Mouse (Mus musculus): ENCODE measurements around the gene Sh3bp1.
"Not testable (repeated sequence)": the region's sequence is repeated elsewhere in the genome, so short reads cannot be mapped to it uniquely, and the experiment has no call there.

Gene Sh3bp1

GRCm38 (mm10) chr15:78877810-78878390, 21.7 kb upstream of the Sh3bp1 start:
- DNase-seq (ENCODE audit: low read depth): no peak

DNA sequence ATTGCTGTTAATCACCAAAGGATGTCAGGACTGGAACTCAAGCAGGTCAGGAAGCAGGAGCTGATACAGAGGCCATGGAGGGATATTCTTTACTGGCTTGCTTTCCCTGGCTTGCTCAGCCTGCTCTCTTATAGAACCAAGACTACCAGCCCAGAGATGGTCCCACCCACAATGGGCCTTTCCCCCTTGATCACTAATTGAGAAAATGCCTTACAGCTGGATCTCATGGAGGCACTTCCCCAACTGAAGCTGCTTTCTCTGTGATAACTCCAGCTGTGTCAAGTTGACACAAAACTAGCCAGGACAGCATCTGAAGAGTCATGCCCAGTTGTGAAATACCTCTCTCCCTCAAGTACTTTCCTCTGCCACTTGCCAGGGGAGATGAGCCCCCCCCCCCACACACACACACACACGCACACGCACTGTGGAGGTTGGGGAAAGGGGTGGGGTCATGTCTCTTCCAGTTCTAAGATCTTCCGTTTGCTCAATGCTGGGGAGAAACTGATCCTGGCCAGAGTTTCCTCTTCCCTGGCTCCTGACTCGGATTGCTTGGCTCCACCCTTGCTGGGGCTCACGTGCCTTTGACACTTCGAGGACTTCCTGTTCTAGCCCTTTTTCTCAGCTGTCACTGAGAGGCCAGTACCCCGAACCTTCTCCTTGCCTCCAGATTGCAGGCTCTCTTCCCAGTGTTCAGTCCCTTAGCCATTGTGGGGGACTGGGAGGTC, 20.6 kb upstream of the Sh3bp1 start:
- not testable (repeated sequence) for DNase-seq (ENCODE audit: low read depth)

DNA sequence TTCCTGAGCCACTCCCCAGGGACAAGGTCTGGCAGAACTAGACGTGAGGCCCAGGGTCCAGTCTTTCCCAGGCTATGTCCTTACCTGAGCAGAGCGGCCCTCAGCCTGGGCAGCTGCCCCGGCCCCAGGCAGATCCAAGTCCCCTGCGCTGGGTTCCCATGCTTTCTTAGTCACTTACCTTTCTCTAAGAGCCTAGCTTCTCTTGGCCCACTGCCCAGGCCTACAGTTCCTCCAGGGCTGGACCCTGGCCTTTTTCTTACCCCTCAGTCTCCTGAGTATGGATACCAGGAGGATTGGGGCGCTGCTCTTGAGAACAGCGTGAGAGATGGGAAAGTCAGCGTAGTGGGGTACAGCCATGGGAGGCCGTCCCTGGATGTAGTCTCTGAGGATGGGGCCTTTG, 19.1 kb upstream of the Sh3bp1 start:
- DNase-seq (ENCODE audit: low read depth): no peak

DNA sequence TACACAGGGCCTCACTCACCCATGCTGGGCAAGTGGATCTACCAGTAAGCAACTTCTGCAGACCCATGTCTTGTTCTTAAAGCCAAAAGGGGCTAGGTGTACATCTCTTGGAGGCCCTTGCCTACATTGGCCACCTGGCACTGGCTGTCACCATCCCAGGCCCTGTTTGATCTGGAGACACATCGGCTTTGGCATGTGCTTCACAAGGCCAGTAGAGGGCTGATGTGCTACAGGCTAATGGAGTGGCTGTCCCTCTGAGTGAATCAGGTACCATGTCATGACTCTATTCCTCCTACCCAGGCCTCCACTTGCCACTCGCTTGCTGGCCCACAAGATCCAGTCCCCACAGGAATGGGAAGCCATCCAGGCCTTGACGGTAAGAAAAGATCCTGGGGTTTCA, 17.7 kb upstream of the Sh3bp1 start:
- DNase-seq (ENCODE audit: low read depth): no peak

DNA sequence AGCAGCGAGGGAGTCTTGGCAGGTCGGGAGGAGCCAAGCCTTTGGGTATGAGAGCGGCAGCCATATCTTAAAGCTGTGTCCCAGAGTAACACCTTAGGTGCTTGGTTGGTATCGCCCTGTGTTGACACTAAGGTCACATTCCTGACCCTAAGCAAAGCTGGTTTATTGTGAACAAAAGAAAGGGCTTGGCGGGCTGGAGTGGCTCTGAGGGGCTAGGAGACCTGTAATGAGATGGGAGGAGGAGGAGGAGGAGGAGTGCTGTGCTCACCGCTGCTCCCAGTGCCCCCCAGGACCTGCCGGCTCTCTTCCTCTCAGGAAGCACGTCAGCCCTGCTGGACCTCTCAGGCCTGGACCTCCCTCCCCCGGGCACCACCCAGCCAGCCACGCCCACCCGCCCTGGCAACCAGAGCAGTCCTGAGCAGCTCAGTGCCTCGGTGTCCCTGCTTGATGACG, 10.1 kb upstream of the Sh3bp1 start:
- no peak for DNase-seq (ENCODE audit: low read depth)

- DNase-seq (ENCODE audit: low read depth): no peak
Observed at GRCm38 (mm10) chr15:78892440-78892839, 7.1 kb upstream of the Sh3bp1 start.

- no peak for DNase-seq (ENCODE audit: low read depth)
Observed at GRCm38 (mm10) chr15:78894726-78895125, 4.8 kb upstream of the Sh3bp1 start.

- no peak for DNase-seq (ENCODE audit: low read depth)
Observed at GRCm38 (mm10) chr15:78895741-78896140, 3.8 kb upstream of the Sh3bp1 start.

DNA sequence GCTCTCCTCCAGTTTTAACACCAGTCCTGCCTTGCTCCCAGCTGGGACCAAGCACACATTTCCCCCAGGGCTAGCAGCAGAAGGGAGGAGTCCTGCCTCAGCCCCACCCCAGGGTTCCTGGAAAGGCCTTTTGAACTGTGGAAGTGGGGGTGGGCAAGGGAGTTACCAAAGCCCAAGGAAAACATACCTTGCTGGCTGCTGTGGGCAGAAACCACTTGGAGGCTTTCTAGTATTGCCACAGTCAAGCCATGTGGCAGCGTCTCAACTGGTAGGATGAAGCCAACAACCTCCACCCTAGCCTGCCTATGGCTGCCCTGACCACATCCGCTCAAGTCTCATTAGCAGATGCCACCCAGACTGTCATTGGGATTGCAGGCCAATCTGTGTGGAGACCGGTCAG, 3.4 kb upstream of the Sh3bp1 start:
- no peak for DNase-seq (ENCODE audit: low read depth)

DNA sequence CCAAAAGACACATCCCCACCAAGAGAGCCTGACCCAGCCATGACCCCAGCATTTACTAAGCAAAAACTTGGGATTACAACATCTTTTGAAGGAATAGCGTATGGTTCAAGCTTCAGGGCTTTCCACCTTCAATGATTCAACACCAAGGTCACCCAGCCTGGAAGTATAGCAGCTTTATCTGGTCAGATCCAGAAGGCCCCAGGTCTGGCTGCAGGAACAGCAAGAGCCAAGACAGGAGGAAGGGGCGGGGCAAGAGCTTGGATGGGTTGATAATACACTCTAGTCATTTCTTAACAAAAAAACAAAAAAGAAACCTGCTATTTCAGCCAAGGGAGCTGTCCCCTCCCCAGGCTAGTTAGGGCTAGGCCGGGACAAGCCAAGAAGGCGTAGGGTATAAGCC, 2.1 kb upstream of the Sh3bp1 start:
- DNase-seq (ENCODE audit: low read depth): no peak

- no peak for DNase-seq (ENCODE audit: low read depth)
Observed at GRCm38 (mm10) chr15:78898507-78899001, 1.0 kb upstream of the Sh3bp1 start.

GRCm38 (mm10) chr15:78899409-78899739, 194 bp upstream of the Sh3bp1 start, which contains the start of gene Gm49510:
Gene Gm49510 (plus strand): TSS chr15:78899667.
- DNase-seq (ENCODE audit: low read depth): no peak

DNA sequence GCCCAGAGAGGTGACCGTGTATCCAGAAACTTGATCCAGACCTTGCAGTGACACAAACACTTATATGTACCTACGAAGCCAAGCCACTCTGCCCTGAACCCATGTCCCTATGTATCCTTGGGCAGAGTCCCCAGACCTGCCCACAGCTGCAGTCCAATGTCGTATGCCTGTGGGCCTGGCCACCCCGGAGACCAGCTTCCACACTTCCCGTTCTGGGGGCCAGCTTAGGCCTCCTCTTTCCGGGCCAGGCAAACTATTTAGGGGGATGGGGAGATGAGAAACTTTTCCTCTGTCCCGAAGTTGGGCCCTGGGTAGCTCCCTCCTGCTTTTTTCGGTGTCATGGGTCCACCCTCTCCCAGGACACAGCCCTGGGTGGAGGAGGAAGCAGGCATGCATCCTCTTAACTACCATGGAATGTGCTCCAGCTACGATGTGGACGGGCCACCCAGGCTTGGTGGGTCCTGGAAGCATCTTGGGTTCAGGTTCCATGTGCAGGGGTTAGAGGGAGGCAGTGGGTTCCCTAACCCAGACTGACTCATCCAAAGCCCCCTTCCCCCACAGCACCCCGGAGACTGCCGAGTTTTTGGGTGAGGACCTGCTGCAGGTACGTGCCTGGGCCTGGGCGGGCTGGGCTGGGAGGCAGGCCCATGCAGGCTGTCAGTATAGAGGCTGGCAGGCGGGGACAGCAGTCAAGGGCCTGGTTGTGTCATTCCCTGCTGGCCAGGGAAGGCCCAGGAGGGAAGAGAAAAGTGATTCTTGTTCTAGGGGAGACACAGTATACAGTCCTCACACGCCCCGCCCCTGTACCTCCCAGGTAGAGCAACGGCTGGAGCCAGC, 1.2 kb downstream of the Sh3bp1 start:
- no peak for DNase-seq (ENCODE audit: low read depth)

DNA sequence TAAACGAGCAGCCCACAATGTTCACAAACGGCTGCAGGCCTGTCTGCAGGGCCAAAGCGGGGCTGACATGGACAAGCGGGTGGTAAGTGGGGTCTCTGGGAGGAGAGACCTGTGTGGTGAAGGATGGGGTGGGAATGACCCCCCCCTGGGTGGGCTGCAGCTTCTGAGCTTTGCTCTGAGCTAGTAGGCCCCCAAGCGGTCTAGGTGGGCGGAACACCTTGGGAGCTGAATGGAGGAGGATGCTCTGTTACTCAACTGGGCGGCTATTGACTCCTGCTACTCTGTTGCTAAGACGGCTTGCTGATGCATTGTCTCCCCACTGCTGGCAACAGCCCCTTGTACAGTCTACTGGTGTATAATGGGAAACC, 1.8 kb downstream of the Sh3bp1 start:
- DNase-seq (ENCODE audit: low read depth): no peak

DNA sequence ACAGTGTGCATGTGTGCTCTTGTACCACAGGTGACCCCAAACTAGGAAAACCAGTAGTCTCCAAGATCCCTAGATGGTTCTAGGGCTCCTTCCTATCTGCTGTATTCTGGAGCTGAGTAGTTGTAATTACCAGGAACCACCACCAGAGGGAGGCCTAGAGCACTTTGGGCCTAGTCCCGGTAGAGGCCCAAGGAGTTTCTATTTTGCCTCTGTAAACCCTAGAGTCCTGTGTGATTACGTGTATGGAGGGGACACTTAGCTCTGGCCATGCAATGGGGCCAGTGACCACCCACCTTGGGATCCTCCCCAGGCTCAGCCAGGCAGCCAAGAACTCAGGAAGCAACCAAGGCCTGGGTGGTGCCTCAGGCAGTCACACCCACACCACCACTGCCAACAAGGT, 3.7 kb downstream of the Sh3bp1 start:
- peak; percentile 83 for DNase-seq (ENCODE audit: low read depth)

- DNase-seq (ENCODE audit: low read depth): no peak
Observed at GRCm38 (mm10) chr15:78908399-78908798, 8.8 kb downstream of the Sh3bp1 start.

- no peak for DNase-seq (ENCODE audit: low read depth)
Observed at GRCm38 (mm10) chr15:78908982-78909381, 9.4 kb downstream of the Sh3bp1 start.

DNA sequence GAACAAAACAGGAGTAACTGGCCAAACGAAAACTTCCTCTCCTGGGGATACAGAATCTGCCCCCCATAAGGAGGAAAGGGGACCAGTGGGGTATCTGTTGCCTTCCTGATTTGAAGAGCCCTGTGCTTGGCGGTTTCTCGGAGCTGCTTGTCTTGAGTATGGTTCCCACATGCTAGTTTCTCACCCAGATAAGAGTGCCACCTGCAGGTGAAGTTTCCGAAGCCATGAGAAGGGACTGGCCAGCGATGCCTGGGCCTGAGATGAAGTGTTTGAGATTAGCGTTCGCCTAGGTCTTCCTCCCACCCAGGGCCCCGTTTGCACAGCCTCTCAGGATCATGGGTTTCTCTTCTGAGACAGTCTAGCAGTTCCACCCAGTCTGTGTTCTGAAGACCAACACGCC, 12.5 kb downstream of the Sh3bp1 start:
- no peak for DNase-seq (ENCODE audit: low read depth)

- DNase-seq (ENCODE audit: low read depth): peak; percentile 97
Observed at GRCm38 (mm10) chr15:78913632-78914090, 14.1 kb downstream of the Sh3bp1 start, which contains the start of gene Pdxp. Gene Pdxp (plus strand): TSS chr15:78913919.

GRCm38 (mm10) chr15:78914091-78914822, 14.7 kb downstream of the Sh3bp1 start:
- DNase-seq (ENCODE audit: low read depth): no peak

GRCm38 (mm10) chr15:78914823-78915659, 15.5 kb downstream of the Sh3bp1 start:
- DNase-seq (ENCODE audit: low read depth): no peak
